Mouse (Mus musculus) limb, embryonic 14.5 days (tissue): ENCODE measurements at regions not wholly inside any gene's neighbourhood (a gene's known extent, or its start where the extent isn't known, plus 50 kb on each side); places are given as distances from the start of the nearest gene placed in this dataset.

Experiments
- ATAC-seq: fragments of 200-750 bp; cut with Nextera tagmentation; 2 replicates; pipeline ENCODE4 v1.8.0; 2017; ENCODE audit warnings: low read depth, moderate number of reproducible peaks, moderate TSS enrichment; ENCODE audit not compliant: low FRiP score
- DNase-seq: peaks from one replicate; pipeline ENCODE4 v3.0.0-alpha.2; 2015; ENCODE audit warnings: low spot score
- H3K27ac ChIP-seq: fragments of 300-500 bp; sonication (generic); replicated peaks from 2 replicates; pipeline ENCODE4 v1.5.1; 2014; ENCODE audit warnings: low read depth, mild to moderate bottlenecking, low read length, moderate library complexity, mixed read lengths
- H3K27me3 ChIP-seq: fragments of 300-500 bp; sonication (generic); 2 replicates; pipeline ENCODE4 v1.6.1; 2014; ENCODE audit warnings: low read length, mixed read lengths; ENCODE audit not compliant: control insufficient read depth, insufficient read depth
- H3K36me3 ChIP-seq: fragments of 300-500 bp; sonication (generic); 2 replicates; pipeline ENCODE4 v1.6.1; 2014; ENCODE audit warnings: mild to moderate bottlenecking, low read length, moderate library complexity, mixed read lengths; ENCODE audit not compliant: control insufficient read depth, insufficient read depth
- H3K4me1 ChIP-seq: fragments of 300-500 bp; sonication (generic); 2 replicates; pipeline ENCODE4 v1.6.1; 2014; ENCODE audit warnings: antibody characterized with exemption, low read length, mixed read lengths; ENCODE audit not compliant: control insufficient read depth, insufficient read depth
- H3K4me2 ChIP-seq: fragments of 300-500 bp; sonication (generic); replicated peaks from 2 replicates; pipeline ENCODE4 v1.6.1; 2014; ENCODE audit warnings: low read depth, mild to moderate bottlenecking, low read length, moderate library complexity; ENCODE audit not compliant: severe bottlenecking
- H3K4me3 ChIP-seq: fragments of 300-500 bp; sonication (generic); replicated peaks from 2 replicates; pipeline ENCODE4 v1.5.1; 2014; ENCODE audit warnings: low read length
- H3K9ac ChIP-seq: fragments of 300-500 bp; sonication (generic); 2 replicates; pipeline ENCODE4 v1.6.1; 2014; ENCODE audit warnings: mild to moderate bottlenecking, low read depth, low read length, moderate library complexity; ENCODE audit not compliant: severe bottlenecking
- H3K9me3 ChIP-seq: fragments of 300-500 bp; sonication (generic); 2 replicates; pipeline ENCODE4 v1.6.1; 2016; ENCODE audit warnings: low read length; ENCODE audit not compliant: control insufficient read depth
- POLR2A ChIP-seq: fragments of 200-500 bp; IDR thresholded peaks from 2 replicates; pipeline ENCODE4 v1.8.0; 2012; ENCODE audit warnings: inconsistent platforms, mild to moderate bottlenecking, moderate library complexity, borderline replicate concordance; ENCODE audit not compliant: insufficient read depth, insufficient read length; ENCODE audit errors: extremely low read depth
- WGBS: fragments of 180-500 bp; shearing (Covaris S2); extraction: QIAGEN DNeasy Blood & Tissue Kit; methylation state at CpG from one replicate; pipeline ENCODE4 v1.1.7; 2014; 5-methylcytosine and 5-hydroxymethylcytosine counted together

GRCm38 (mm10) chr6:17224852-17225251 is 56.1 kb upstream of the Cav2 start:
- Histone ChIP-seq H3K27ac (no peak overlapping the region), H3K4me3 (no peak overlapping the region), H3K4me2 (no peak overlapping the region), H3K9ac (no peak overlapping the region), H3K4me1 (no peaks in the 10 kb centered on the region), H3K9me3 (no peaks in the 10 kb centered on the region), H3K36me3 (no peaks in the 10 kb centered on the region), H3K27me3 (no peaks in the 10 kb centered on the region)
- DNase-seq: peak; percentile 75
- TF ChIP-seq POLR2A: no peak
- WGBS: 70% methylated on average over 5 of the region's 5 CpGs
- ATAC-seq: no peak

DNA sequence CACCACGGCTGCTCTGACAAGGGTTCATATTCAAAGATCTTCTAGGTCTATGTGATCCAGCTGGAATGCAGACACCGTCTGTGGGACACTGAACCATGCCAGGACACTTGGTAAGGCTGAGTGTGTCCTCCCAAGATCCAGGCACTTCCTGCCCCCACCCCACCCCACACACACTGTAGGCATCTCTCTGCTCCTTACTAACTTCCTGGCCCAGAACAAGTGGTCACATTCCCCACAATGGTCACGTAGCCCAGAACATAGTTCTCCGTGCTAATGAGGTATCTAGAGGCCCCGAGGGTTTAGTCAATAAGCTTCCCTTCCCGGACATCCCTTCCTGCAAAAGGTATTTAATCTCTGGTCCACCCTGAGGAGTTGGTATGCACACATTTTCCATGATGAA is 54.5 kb upstream of the Cav2 start:
- 77% methylated on average over 6 of the region's 6 CpGs for WGBS
- no peaks in the 10 kb centered on the region for H3K4me1 ChIP-seq
- H3K9ac ChIP-seq: no peak overlapping the region
- no peaks in the 10 kb centered on the region for H3K36me3 ChIP-seq
- H3K27ac ChIP-seq: no peak overlapping the region
- TF ChIP-seq POLR2A: no peak
- H3K4me3 ChIP-seq: no peak overlapping the region
- no peak overlapping the region for H3K4me2 ChIP-seq
- H3K9me3 ChIP-seq: no peaks in the 10 kb centered on the region
- no peak for ATAC-seq
- no peak for DNase-seq
- H3K27me3 ChIP-seq: no peaks in the 10 kb centered on the region
